Mouse (Mus musculus): ENCODE data around the gene Bcl9.

Bcl9 gene

GRCm38 (mm10) chr3:97185098-97185860, 112.4 kb downstream of the Bcl9 start:
- in situ Hi-C loops (cut with MboI; ENCODE audit: unreplicated experiment in 2 of 2), result loop anchor here (5.0 to 10.0 kb wide), 4 partner anchors 98 to 400 kb away; no protein-coding TSS in a partner anchor

- in situ Hi-C loops (cut with MboI; ENCODE audit: unreplicated experiment in 2 of 2), result loop anchor here (10.0 kb wide), 1 partner anchor 401 kb away; no protein-coding TSS in a partner anchor
Observed at GRCm38 (mm10) chr3:97183810-97184209, 113.9 kb downstream of the Bcl9 start.

- in situ Hi-C loops (cut with MboI; ENCODE audit: unreplicated experiment in 2 of 2), result loop anchor here (10.0 kb wide), 1 partner anchor 404 kb away; no protein-coding TSS in a partner anchor
Observed at GRCm38 (mm10) chr3:97180527-97180926, 117.2 kb downstream of the Bcl9 start.

- in situ Hi-C loops (cut with MboI; ENCODE audit: unreplicated experiment in 2 of 2), result loop anchor here in 1 of 2 experiments (10.0 kb wide), 1 partner anchor 364 kb away; no protein-coding TSS in a partner anchor
Observed at GRCm38 (mm10) chr3:97178885-97179284, 118.8 kb downstream of the Bcl9 start.

- in situ Hi-C loops (cut with MboI; ENCODE audit: unreplicated experiment in 2 of 2), result loop anchor here in 1 of 2 experiments (10.0 kb wide), 1 partner anchor 358 kb away; no protein-coding TSS in a partner anchor
Observed at GRCm38 (mm10) chr3:97172632-97173031, 125.1 kb downstream of the Bcl9 start.

GRCm38 (mm10) chr3:97172231-97172630, 125.5 kb downstream of the Bcl9 start:
- in situ Hi-C loops (cut with MboI; ENCODE audit: unreplicated experiment in 2 of 2), result loop anchor here in 1 of 2 experiments (10.0 kb wide), 1 partner anchor 357 kb away; no protein-coding TSS in a partner anchor

- in situ Hi-C loops (cut with MboI; ENCODE audit: unreplicated experiment in 2 of 2), result loop anchor here in 1 of 2 experiments (10.0 kb wide), 1 partner anchor 357 kb away; no protein-coding TSS in a partner anchor
Observed at GRCm38 (mm10) chr3:97171531-97171930, 126.2 kb downstream of the Bcl9 start.

GRCm38 (mm10) chr3:97167126-97167525, 130.6 kb downstream of the Bcl9 start:
- in situ Hi-C loops (cut with MboI; ENCODE audit: unreplicated experiment in 2 of 2), result no loop called here

- in situ Hi-C loops (cut with MboI; ENCODE audit: unreplicated experiment in 2 of 2), result no loop called here
Observed at GRCm38 (mm10) chr3:97164477-97164876, 133.2 kb downstream of the Bcl9 start.

- in situ Hi-C loops (cut with MboI; ENCODE audit: unreplicated experiment in 2 of 2), result no loop called here
Observed at GRCm38 (mm10) chr3:97161773-97162172, 135.9 kb downstream of the Bcl9 start.

GRCm38 (mm10) chr3:97160908-97161307, 136.8 kb downstream of the Bcl9 start:
- in situ Hi-C loops (cut with MboI; ENCODE audit: unreplicated experiment in 2 of 2), result no loop called here

- in situ Hi-C loops (cut with MboI; ENCODE audit: unreplicated experiment in 2 of 2), result no loop called here
Observed at GRCm38 (mm10) chr3:97159986-97160385, 137.7 kb downstream of the Bcl9 start.

- in situ Hi-C loops (cut with MboI; ENCODE audit: unreplicated experiment in 2 of 2), result no loop called here
Observed at GRCm38 (mm10) chr3:97159509-97159850, 138.2 kb downstream of the Bcl9 start.

GRCm38 (mm10) chr3:97158611-97159508, 138.9 kb downstream of the Bcl9 start, which contains the start of gene Acp6:
Acp6 (plus strand) TSS chr3:97158777.
- in situ Hi-C loops (cut with MboI; ENCODE audit: unreplicated experiment in 2 of 2), result no loop called here

GRCm38 (mm10) chr3:97157958-97158599, 139.6 kb downstream of the Bcl9 start:
- in situ Hi-C loops (cut with MboI; ENCODE audit: unreplicated experiment in 2 of 2), result no loop called here

- in situ Hi-C loops (cut with MboI; ENCODE audit: unreplicated experiment in 2 of 2), result no loop called here
Observed at GRCm38 (mm10) chr3:97157308-97157707, 140.4 kb downstream of the Bcl9 start.

GRCm38 (mm10) chr3:97156431-97156830, 141.3 kb downstream of the Bcl9 start:
- in situ Hi-C loops (cut with MboI; ENCODE audit: unreplicated experiment in 2 of 2), result no loop called here

Data from v-Abl transformed pro-B cells (cell line).